16 mouse cellular contexts compared by ENCODE assay signal in genomic region chr7:119800488-119800887, GRCm38 (mm10). TPM values are rescaled to one million over a fixed set of nuclear protein-coding genes. Genes with fewer than 3 reads are reported as not detected.
DNase-seq lines count a peak whose midpoint lies in the region; ATAC-seq and TF ChIP-seq lines count a peak whose summit lies in the region.
"Had no signal": no experiment of that assay in that cellular context is flagged by ENCODE, and none has a peak within 500 bp of the region (broad histone marks: within the 10 kb centered on the region; RNA-seq: fewer than 3 reads in every experiment).

No protein-coding gene starts in this region.

- no peaks in the 10 kb centered on the region for H3K4me1 ChIP-seq in heart, postnatal 0 days (ENCODE audit: control insufficient read depth, insufficient read depth)
- no peaks in the 10 kb centered on the region for H3K4me1 ChIP-seq in heart, embryonic 10.5 days
- no peaks in the 10 kb centered on the region; the same call in 1 of the 2 replicates for H3K4me1 ChIP-seq in liver, postnatal 0 days (ENCODE audit: insufficient read depth)
- H3K4me1 ChIP-seq: limb, embryonic 10.5 days; lung, embryonic 15.5 days; midbrain, embryonic 12.5 days had no signal

- no peaks in the 10 kb centered on the region for H3K9me3 ChIP-seq in heart, postnatal 0 days (replicated peaks; ENCODE audit: control insufficient read depth, low read length)
- H3K9me3 ChIP-seq in heart, embryonic 10.5 days: no peaks in the 10 kb centered on the region
- H3K9me3 ChIP-seq in liver, postnatal 0 days (ENCODE audit: low read length): no peaks in the 10 kb centered on the region
- H3K9me3 ChIP-seq: limb, embryonic 10.5 days; lung, embryonic 15.5 days; midbrain, embryonic 12.5 days had no signal

- H3K27ac ChIP-seq in heart, postnatal 0 days (ENCODE audit: low read depth): no peak overlapping the region
- H3K27ac ChIP-seq in heart, embryonic 10.5 days: no peak overlapping the region
- no peak overlapping the region for H3K27ac ChIP-seq in liver, postnatal 0 days (ENCODE audit: low read depth)
- H3K27ac ChIP-seq: limb, embryonic 10.5 days; lung, embryonic 15.5 days; midbrain, embryonic 12.5 days had no signal

- no peak overlapping the region for H3K4me3 ChIP-seq in heart, postnatal 0 days (ENCODE audit: low read depth, low read length)
- H3K4me3 ChIP-seq in heart, embryonic 10.5 days: no peak overlapping the region
- no peak overlapping the region for H3K4me3 ChIP-seq in liver, postnatal 0 days (ENCODE audit: low read depth, low read length)
- H3K4me3 ChIP-seq: erythroblast, embryonic 14.5 days; limb, embryonic 10.5 days; lung, embryonic 15.5 days; midbrain, embryonic 12.5 days had no signal

- no peak overlapping the region for H3K4me2 ChIP-seq in heart, postnatal 0 days (ENCODE audit: low read depth, low read length)
- no peak overlapping the region for H3K4me2 ChIP-seq in liver, postnatal 0 days (ENCODE audit: low read depth, low read length)
- H3K4me2 ChIP-seq: lung, embryonic 15.5 days; midbrain, embryonic 12.5 days had no signal

- H3K9ac ChIP-seq in heart, postnatal 0 days (replicated peaks; ENCODE audit: low read depth, low read length): no peak overlapping the region
- no peak overlapping the region for H3K9ac ChIP-seq in liver, postnatal 0 days (replicated peaks)
- H3K9ac ChIP-seq: lung, embryonic 15.5 days; midbrain, embryonic 12.5 days had no signal

- peak; percentile 13; the same call in 1 of the 2 replicates for TF ChIP-seq CTCF in heart, postnatal 0 days (IDR thresholded peaks at IDR 0.05; ENCODE audit: low read depth)
- peak; percentile 51 for TF ChIP-seq CTCF in liver, postnatal 0 days (IDR thresholded peaks at IDR 0.05; ENCODE audit: low read depth)

- ATAC-seq in heart, postnatal 0 days (ENCODE audit: insufficient read depth, low read depth): no peak
- ATAC-seq in liver, postnatal 0 days: no peak
- peak; percentile 44 for ATAC-seq in activated CD4-positive, CD25-positive, alpha-beta regulatory T cell, adult 4 months

- 0 out of 2 replicates have a peak, but pooled peaks cover 5% of the 10 kb centered on the region for H3K36me3 ChIP-seq in heart, postnatal 0 days (replicated peaks; ENCODE audit: control insufficient read depth, insufficient read depth, low read length)
- H3K36me3 ChIP-seq in heart, embryonic 10.5 days: peaks cover 14% of the 10 kb centered on the region; the same call in 1 of the 2 replicates
- peaks cover 3% of the 10 kb centered on the region; the same call in 1 of the 2 replicates for H3K36me3 ChIP-seq in liver, postnatal 0 days (replicated peaks; ENCODE audit: insufficient read depth, low read length)

- no peak for TF ChIP-seq EP300 in heart, postnatal 0 days (IDR thresholded peaks at IDR 0.05; ENCODE audit: low read depth)
- TF ChIP-seq EP300 in liver, postnatal 0 days (IDR thresholded peaks at IDR 0.05; ENCODE audit: low read depth): no peak

- DNase-seq in heart, postnatal 0 days (ENCODE audit: low spot score): no peak
- no peak for DNase-seq in heart, embryonic 10.5 days (ENCODE audit: low spot score)
- no peak for DNase-seq in liver, postnatal 0 days
- no peak for DNase-seq in liver
- DNase-seq in B cell, adult 2 months: peak; percentile 33 to 41
- no peak for DNase-seq in cerebellum, adult 9-10 months
- DNase-seq in testis, postnatal 14 days (ENCODE audit: low spot score): no peak
- DNase-seq: cerebellum, adult 2 months; heart, adult 18-20 months; heart, postnatal 36 days had no signal

- H3K27me3 ChIP-seq in heart, postnatal 0 days (ENCODE audit: control insufficient read depth, insufficient read depth, low read length): no peaks in the 10 kb centered on the region
- H3K27me3 ChIP-seq in heart, embryonic 10.5 days (ENCODE audit: insufficient read depth, poor library complexity, severe bottlenecking): no peaks in the 10 kb centered on the region
- no peaks in the 10 kb centered on the region for H3K27me3 ChIP-seq in liver, postnatal 0 days (ENCODE audit: insufficient read depth, low read length)
- H3K27me3 ChIP-seq: lung, embryonic 15.5 days; midbrain, embryonic 12.5 days had no signal

- 89% methylated on average over 3 of the region's 3 CpGs for WGBS in heart, postnatal 0 days
- 91% methylated on average over 3 of the region's 3 CpGs for WGBS in heart, embryonic 10.5 days
- 87% methylated on average over 3 of the region's 3 CpGs for WGBS in liver, postnatal 0 days (ENCODE audit: insufficient replicate concordance)

RNA-seq across cellular contexts. Expression of gene Eri2, which starts 6.6 kb away (rescaled TPM):
- total RNA-seq in heart, postnatal 0 days (2014; rRNA removed; ENCODE audit: low replicate concordance): 4.1 and 12.1 TPM in 2 replicates
- 5.6 TPM in 2 replicates for polyA plus RNA-seq in heart, postnatal 0 days (2015; fragmentation: Nextera tagmentation; extraction: Ambion mirVana)
- polyA plus RNA-seq in heart, embryonic 10.5 days (2016; fragmentation: Nextera tagmentation; extraction: Ambion mirVana): 17.2 and 17.3 TPM in 2 replicates
- polyA plus RNA-seq in liver, postnatal 0 days (2015; fragmentation: Nextera tagmentation; extraction: Ambion mirVana): 5.2 and 6.5 TPM in 2 replicates
- polyA plus RNA-seq in activated CD4-positive, CD25-positive, alpha-beta regulatory T cell, adult 4 months (2017; shearing (Covaris generic)): 10 to 100 TPM in 1 of 2 experiments, 1 to 10 TPM in 1; 9.2 to 12.0 TPM

RNA-seq across cellular contexts. Expression of gene Rexo5, which starts 6.7 kb away (rescaled TPM):
- total RNA-seq in heart, postnatal 0 days (2014; rRNA removed; ENCODE audit: low replicate concordance): 3.5 and 7.4 TPM in 2 replicates
- polyA plus RNA-seq in heart, postnatal 0 days (2015; fragmentation: Nextera tagmentation; extraction: Ambion mirVana): 4.1 and 4.5 TPM in 2 replicates
- 21.2 and 23.5 TPM in 2 replicates for polyA plus RNA-seq in heart, embryonic 10.5 days (2016; fragmentation: Nextera tagmentation; extraction: Ambion mirVana)
- polyA plus RNA-seq in liver, postnatal 0 days (2015; fragmentation: Nextera tagmentation; extraction: Ambion mirVana): 3.1 and 5.1 TPM in 2 replicates
- 10 to 100 TPM; 33.8 to 56.3 TPM for polyA plus RNA-seq in activated CD4-positive, CD25-positive, alpha-beta regulatory T cell, adult 4 months (2017; shearing (Covaris generic))

RNA-seq across cellular contexts. Expression of gene Acsm3, which starts 39.8 kb away (rescaled TPM):
- total RNA-seq in heart, postnatal 0 days (2014; rRNA removed; ENCODE audit: low replicate concordance): 0.08 TPM in 1 of 2 replicates, not detected in the other
- not detected in 2 replicates for polyA plus RNA-seq in heart, postnatal 0 days (2015; fragmentation: Nextera tagmentation; extraction: Ambion mirVana)
- polyA plus RNA-seq in heart, embryonic 10.5 days (2016; fragmentation: Nextera tagmentation; extraction: Ambion mirVana): 0.12 and 0.33 TPM in 2 replicates
- polyA plus RNA-seq in liver, postnatal 0 days (2015; fragmentation: Nextera tagmentation; extraction: Ambion mirVana): 21.7 and 23.3 TPM in 2 replicates
- not detected for polyA plus RNA-seq in activated CD4-positive, CD25-positive, alpha-beta regulatory T cell, adult 4 months (2017; shearing (Covaris generic))
- total RNA-seq: layer of hippocampus, adult 8-10 months had no signal
- polyA plus RNA-seq: erythroblast, embryonic 14.5 days had no signal

Comparison
In these comparisons a context has a peak if more than half of its experiments do, and no peak if none do; other contexts are left out.
1. DNase-seq: peak in B cell, adult 2 months (2 of 2); none in heart, postnatal 0 days (single experiment), heart, embryonic 10.5 days (single experiment), liver, postnatal 0 days (single experiment), liver (single experiment), cerebellum, adult 9-10 months (single experiment) and testis, postnatal 14 days (single experiment).
2. RNA of gene Acsm3, which starts 39.8 kb away (polyA plus RNA-seq): 21.7 to 23.3 TPM in liver, postnatal 0 days; 0.12 to 0.33 TPM in heart, embryonic 10.5 days, not detected in heart, postnatal 0 days and not detected in activated CD4-positive, CD25-positive, alpha-beta regulatory T cell, adult 4 months; every median in the first group is over 10 times any median in the second.